Mouse (Mus musculus): ENCODE data around the gene Lrrc8d. TPM values are rescaled to one million over a fixed set of nuclear protein-coding genes. Genes with fewer than 3 reads are reported as not detected.
"Not testable (repeated sequence)": the region's sequence is repeated elsewhere in the genome, so short reads cannot be mapped to it uniquely, and the experiment has no call there.

Gene Lrrc8d
- polyA plus RNA-seq, 1 experiment from 2014 or later: 20.5 TPM

DNA sequence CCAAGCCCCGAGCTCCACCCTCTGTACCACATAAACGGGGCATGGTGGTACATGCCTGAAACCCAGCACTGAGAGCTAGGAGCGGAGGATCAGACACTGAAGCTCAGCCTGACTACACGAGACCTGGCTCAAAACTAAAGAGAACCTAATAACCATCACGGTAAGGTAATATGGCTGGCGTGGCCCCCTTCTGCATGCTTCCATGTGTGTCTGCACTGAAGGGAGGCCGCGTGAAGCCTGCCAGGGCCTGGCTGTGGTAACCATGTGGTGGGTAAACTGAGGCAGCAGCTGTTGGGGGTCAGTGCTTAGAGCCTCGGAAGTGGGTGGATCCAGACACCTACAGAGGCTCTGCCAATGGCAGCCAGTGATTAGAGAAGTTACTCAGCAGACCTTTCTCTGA is 153.5 kb downstream of the Lrrc8d start:
- TF ChIP-seq EP300 (IDR thresholded peaks at IDR 0.05): no peak
- TF ChIP-seq CTCF (IDR thresholded peaks at IDR 0.05): no peak
- no peaks in the 10 kb centered on the region for H3K27me3 ChIP-seq (replicated peaks; ENCODE audit: insufficient read depth, low read length)
- no peaks in the 10 kb centered on the region for H3K9me3 ChIP-seq (ENCODE audit: low read length)
- H3K4me2 ChIP-seq (replicated peaks; ENCODE audit: low read depth, low read length): no peak overlapping the region
- no peak overlapping the region for H3K9ac ChIP-seq (replicated peaks; ENCODE audit: low read depth)
- DNase-seq (ENCODE audit: low spot score): no peak
- no peak overlapping the region for H3K27ac ChIP-seq (ENCODE audit: low read length)
- WGBS: 89% methylated on average over 9 of the region's 9 CpGs
- ATAC-seq: no peak
- H3K36me3 ChIP-seq (ENCODE audit: insufficient read depth, low read length): no peaks in the 10 kb centered on the region
- H3K4me1 ChIP-seq (ENCODE audit: insufficient read depth, low read depth, low read length): peaks cover 5% of the 10 kb centered on the region
- no peak overlapping the region for H3K4me3 ChIP-seq (ENCODE audit: low read depth, low read length)

DNA sequence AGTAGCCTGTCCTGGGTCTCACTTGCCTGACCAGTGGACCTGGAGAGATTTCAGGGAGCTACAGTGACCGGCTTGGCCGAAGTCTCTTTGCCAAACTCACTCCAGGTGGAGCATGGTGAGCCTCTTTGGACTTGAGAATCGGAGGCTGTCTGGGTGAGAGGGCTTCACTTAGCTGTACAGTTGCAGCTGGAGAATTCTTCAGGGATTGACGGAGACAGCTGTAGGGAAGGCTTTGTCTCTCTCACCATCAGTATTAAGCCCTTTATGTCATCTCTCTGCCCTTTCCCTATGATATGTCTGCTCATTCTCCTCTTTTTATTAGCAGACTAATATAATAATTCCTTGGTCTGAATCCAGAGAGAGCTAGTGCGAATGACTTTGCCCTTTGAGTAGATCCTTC is 157.7 kb downstream of the Lrrc8d start:
- TF ChIP-seq CTCF (IDR thresholded peaks at IDR 0.05): no peak
- TF ChIP-seq EP300 (IDR thresholded peaks at IDR 0.05): no peak
- Histone ChIP-seq H3K4me2 (replicated peaks; ENCODE audit: low read depth, low read length) (no peak overlapping the region), H3K4me3 (ENCODE audit: low read depth, low read length) (no peak overlapping the region), H3K27me3 (replicated peaks; ENCODE audit: insufficient read depth, low read length) (no peaks in the 10 kb centered on the region), H3K9me3 (ENCODE audit: low read length) (no peaks in the 10 kb centered on the region), H3K4me1 (ENCODE audit: insufficient read depth, low read depth, low read length) (no peaks in the 10 kb centered on the region), H3K9ac (replicated peaks; ENCODE audit: low read depth) (no peak overlapping the region), H3K36me3 (ENCODE audit: insufficient read depth, low read length) (no peaks in the 10 kb centered on the region), H3K27ac (ENCODE audit: low read length) (no peak overlapping the region)
- ATAC-seq (no peak), DNase-seq (ENCODE audit: low spot score) (no peak)
- WGBS: 74% methylated on average over 5 of the region's 5 CpGs

DNA sequence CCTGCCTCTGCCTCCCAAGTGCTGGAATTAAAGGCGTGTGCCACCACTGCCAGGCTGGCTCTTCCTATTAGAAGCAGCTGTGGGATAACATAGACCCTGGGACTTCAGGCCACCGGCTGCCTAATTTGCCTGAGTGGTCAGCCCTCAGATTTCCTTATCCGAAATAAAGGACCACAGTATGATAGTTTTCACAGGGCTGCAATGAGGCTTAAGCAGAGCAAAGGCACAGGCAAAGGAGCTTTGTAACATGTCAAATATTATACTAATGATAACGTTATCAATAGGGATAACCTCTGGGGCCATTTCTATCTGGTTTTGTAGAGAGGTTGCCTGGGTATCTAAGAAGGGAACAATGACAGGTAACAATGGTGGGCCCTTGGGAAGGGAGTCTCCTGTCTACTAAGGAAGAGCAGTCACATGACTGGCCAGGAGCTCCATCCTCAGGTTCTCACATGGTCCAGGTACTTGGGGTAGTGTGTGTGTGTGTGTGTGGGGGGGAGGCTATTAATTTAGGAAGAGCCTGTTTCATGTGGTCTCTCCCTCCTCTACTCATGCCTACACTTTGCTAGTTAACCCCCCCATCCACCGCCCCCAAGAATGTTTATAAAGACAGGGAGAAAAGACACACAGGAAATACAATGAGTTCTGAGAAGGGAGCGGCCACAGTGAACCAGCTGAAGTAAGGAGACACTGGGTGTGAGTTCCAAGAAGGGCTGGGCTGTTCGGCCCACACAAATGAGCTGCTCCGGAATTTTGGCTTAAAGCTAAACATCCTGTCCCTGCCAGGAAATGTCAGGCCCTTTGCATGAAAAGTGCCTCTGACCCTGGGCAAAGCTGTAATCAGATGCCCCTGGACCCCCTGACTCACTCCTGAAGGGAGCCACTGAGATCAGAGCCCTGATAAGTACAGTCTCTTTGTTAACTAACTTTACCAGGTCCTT is 159.3 kb downstream of the Lrrc8d start:
- no peak overlapping the region for H3K4me3 ChIP-seq (ENCODE audit: low read depth, low read length)
- H3K36me3 ChIP-seq (ENCODE audit: insufficient read depth, low read length): no peaks in the 10 kb centered on the region
- TF ChIP-seq CTCF (IDR thresholded peaks at IDR 0.05) (no peak), EP300 (IDR thresholded peaks at IDR 0.05) (peak; percentile 100)
- no peaks in the 10 kb centered on the region for H3K9me3 ChIP-seq (ENCODE audit: low read length)
- DNase-seq (ENCODE audit: low spot score) (peak; percentile 90), ATAC-seq (peak; percentile 94)
- no peak overlapping the region for H3K9ac ChIP-seq (replicated peaks; ENCODE audit: low read depth)
- peak overlapping the region; percentile 87 for H3K27ac ChIP-seq (ENCODE audit: low read length)
- H3K27me3 ChIP-seq (replicated peaks; ENCODE audit: insufficient read depth, low read length): no peaks in the 10 kb centered on the region
- no peak overlapping the region for H3K4me2 ChIP-seq (replicated peaks; ENCODE audit: low read depth, low read length)
- WGBS: 45% methylated on average over 8 of the region's 8 CpGs
- no peaks in the 10 kb centered on the region for H3K4me1 ChIP-seq (ENCODE audit: insufficient read depth, low read depth, low read length)

DNA sequence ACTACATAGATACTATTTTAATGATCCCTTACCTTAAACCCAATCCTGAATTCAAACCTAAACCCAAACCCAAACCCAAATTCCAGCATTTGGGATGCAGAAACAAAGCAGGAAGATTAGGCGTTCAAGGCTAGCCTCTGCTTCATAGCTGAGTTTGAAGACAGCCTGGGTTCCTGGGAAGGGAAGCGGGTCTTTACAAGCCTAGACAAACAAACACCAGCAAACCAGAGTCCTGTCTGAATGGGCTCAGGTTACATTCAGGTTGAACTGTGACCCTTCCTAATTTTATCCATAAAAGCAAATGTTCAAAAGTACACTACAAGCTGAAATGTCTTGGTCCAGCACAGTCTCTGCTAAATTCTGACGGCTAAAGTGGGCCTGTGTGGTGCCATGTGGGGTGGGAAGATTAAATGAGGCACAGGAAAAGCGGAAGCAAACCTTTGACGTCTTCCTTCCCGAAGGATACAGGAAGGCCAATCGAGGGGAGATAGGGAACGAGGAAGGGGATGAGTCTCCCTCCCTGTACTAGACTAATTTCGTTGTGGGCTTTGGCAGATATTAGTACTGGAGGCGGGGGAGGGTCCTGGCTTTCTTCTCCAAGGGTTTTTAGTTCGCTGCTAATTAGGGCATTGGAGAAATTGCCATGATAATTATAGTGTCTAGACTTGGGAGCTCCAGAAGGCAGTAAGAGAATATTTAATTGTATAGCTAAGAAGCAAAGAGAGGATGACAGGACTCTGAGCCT is 160.1 kb downstream of the Lrrc8d start:
- peak; percentile 55 for ATAC-seq
- Histone ChIP-seq H3K4me1 (ENCODE audit: insufficient read depth, low read depth, low read length) (no peaks in the 10 kb centered on the region), H3K4me3 (ENCODE audit: low read depth, low read length) (no peak overlapping the region), H3K27ac (ENCODE audit: low read length) (peak overlapping the region; percentile 86), H3K36me3 (ENCODE audit: insufficient read depth, low read length) (no peaks in the 10 kb centered on the region), H3K27me3 (replicated peaks; ENCODE audit: insufficient read depth, low read length) (no peaks in the 10 kb centered on the region), H3K9me3 (ENCODE audit: low read length) (no peaks in the 10 kb centered on the region), H3K4me2 (replicated peaks; ENCODE audit: low read depth, low read length) (no peak overlapping the region), H3K9ac (replicated peaks; ENCODE audit: low read depth) (no peak overlapping the region)
- 48% methylated on average over 11 of the region's 11 CpGs for WGBS
- TF ChIP-seq EP300 (IDR thresholded peaks at IDR 0.05): peak; percentile 77
- TF ChIP-seq CTCF (IDR thresholded peaks at IDR 0.05): no peak
- DNase-seq (ENCODE audit: low spot score): peak; percentile 30

DNA sequence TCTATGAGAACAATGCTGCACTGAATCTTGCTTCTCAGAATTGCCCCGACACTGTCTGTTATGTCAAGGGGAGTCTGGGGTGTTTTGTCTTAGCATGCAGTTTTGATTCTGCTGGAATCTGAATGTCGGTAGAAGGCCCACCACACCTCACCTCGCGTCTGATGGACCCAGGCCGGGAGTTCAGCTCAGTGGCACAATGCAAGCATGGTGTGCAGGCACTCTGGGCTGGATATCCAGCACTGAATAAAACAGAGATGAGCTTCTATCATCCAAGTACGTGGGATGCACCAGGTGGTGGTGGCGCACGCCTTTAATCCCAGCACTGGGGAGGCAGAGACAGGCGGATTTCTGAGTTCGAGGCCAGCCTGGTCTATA is 160.7 kb downstream of the Lrrc8d start:
- Histone ChIP-seq H3K36me3 (ENCODE audit: insufficient read depth, low read length) (no peaks in the 10 kb centered on the region), H3K9me3 (ENCODE audit: low read length) (no peaks in the 10 kb centered on the region), H3K4me3 (ENCODE audit: low read depth, low read length) (no peak overlapping the region), H3K9ac (replicated peaks; ENCODE audit: low read depth) (no peak overlapping the region), H3K27me3 (replicated peaks; ENCODE audit: insufficient read depth, low read length) (no peaks in the 10 kb centered on the region), H3K27ac (ENCODE audit: low read length) (peak overlapping the region; percentile 86), H3K4me2 (replicated peaks; ENCODE audit: low read depth, low read length) (no peak overlapping the region), H3K4me1 (ENCODE audit: insufficient read depth, low read depth, low read length) (no peaks in the 10 kb centered on the region)
- WGBS: 85% methylated on average over 10 of the region's 10 CpGs
- no peak for TF ChIP-seq EP300 (IDR thresholded peaks at IDR 0.05)
- no peak for TF ChIP-seq CTCF (IDR thresholded peaks at IDR 0.05)
- ATAC-seq: no peak
- no peak for DNase-seq (ENCODE audit: low spot score)

DNA sequence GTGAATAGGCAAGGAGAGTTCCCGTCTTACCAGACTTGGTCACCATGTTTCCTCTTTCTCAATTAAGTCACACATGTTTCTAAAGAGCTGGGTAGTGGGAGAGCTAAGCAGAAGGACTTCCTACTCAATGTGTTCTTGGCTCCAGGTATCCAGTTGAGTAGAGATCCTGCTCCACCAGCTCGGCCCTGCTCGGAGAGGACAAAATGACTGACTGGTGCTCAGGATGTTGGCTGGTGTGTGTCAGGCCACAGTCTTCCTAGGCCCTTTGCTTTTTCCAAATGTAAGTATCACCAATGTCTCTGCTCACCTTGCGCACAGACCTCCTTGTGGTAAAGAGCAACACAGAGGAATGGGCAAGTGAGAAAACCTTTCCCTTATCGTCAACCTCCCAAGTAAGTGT is 161.8 kb downstream of the Lrrc8d start:
- Histone ChIP-seq H3K4me1 (ENCODE audit: insufficient read depth, low read depth, low read length) (no peaks in the 10 kb centered on the region), H3K4me3 (ENCODE audit: low read depth, low read length) (no peak overlapping the region), H3K9me3 (ENCODE audit: low read length) (no peaks in the 10 kb centered on the region), H3K27ac (ENCODE audit: low read length) (no peak overlapping the region), H3K36me3 (ENCODE audit: insufficient read depth, low read length) (no peaks in the 10 kb centered on the region), H3K9ac (replicated peaks; ENCODE audit: low read depth) (no peak overlapping the region), H3K4me2 (replicated peaks; ENCODE audit: low read depth, low read length) (no peak overlapping the region), H3K27me3 (replicated peaks; ENCODE audit: insufficient read depth, low read length) (no peaks in the 10 kb centered on the region)
- no peak for TF ChIP-seq CTCF (IDR thresholded peaks at IDR 0.05)
- TF ChIP-seq EP300 (IDR thresholded peaks at IDR 0.05): no peak
- WGBS: 88% methylated on average over 5 of the region's 5 CpGs
- DNase-seq (ENCODE audit: low spot score): no peak
- ATAC-seq: no peak

DNA sequence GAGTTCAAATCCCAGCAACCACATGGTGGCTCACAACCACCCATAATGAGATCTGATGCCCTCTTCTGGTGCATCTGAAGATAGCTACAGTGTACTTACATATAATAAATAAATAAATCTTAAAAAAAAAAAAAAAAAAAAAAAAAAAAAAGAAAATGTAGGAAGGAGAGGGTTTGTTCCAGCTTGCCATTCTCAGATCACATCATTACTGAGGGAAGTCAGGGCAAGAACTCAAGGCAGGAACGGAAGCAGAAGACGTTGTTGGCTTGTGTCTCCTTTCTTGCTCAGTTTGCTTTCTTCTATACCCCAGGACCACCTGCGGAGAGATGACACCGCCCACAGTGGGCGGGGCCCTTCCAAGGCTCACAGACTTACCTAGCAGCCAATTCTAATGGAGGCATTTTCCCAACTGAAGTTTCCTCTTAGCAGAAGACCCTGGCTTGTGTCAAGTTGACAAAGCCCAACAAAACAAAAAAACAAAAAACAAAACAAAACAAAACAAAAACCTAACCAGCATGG is 165.4 kb downstream of the Lrrc8d start:
- WGBS: 53% methylated on average over 5 of the region's 5 CpGs
- not testable (repeated sequence) for ATAC-seq; H3K4me1 ChIP-seq (ENCODE audit: insufficient read depth, low read depth, low read length); H3K27ac ChIP-seq (ENCODE audit: low read length); H3K27me3 ChIP-seq (replicated peaks; ENCODE audit: insufficient read depth, low read length); DNase-seq (ENCODE audit: low spot score); H3K4me2 ChIP-seq (replicated peaks; ENCODE audit: low read depth, low read length); H3K4me3 ChIP-seq (ENCODE audit: low read depth, low read length); H3K9me3 ChIP-seq (ENCODE audit: low read length); H3K9ac ChIP-seq (replicated peaks; ENCODE audit: low read depth); H3K36me3 ChIP-seq (ENCODE audit: insufficient read depth, low read length)
